Mouse (Mus musculus) midbrain, postnatal 0 days (tissue): ENCODE results near the gene Tmem217. TPM values are rescaled to one million over a fixed set of nuclear protein-coding genes. Genes with fewer than 3 reads are reported as not detected.
A peak's percentile ranks its signal among the peaks of the same experiment; 100 is the strongest.

Source experiments
- ATAC-seq: fragments of 200-750 bp; cut with Nextera tagmentation; 2 replicates; pipeline ENCODE4 v1.8.0; 2017; ENCODE audit warnings: moderate number of reproducible peaks, mild to moderate bottlenecking, moderate TSS enrichment, moderate library complexity; ENCODE audit not compliant: low FRiP score
- DNase-seq: peaks from one replicate; pipeline ENCODE4 v3.0.0-alpha.2; 2015; ENCODE audit warnings: low spot score
- H3K27ac ChIP-seq: fragments of 300-500 bp; sonication (generic); 2 replicates; pipeline ENCODE4 v1.5.1; 2014; ENCODE audit warnings: low read depth, mild to moderate bottlenecking, low read length, mixed read lengths
- H3K27me3 ChIP-seq: fragments of 300-500 bp; sonication (generic); 2 replicates; pipeline ENCODE4 v1.6.1; 2014; ENCODE audit warnings: low read length, control low read depth, mixed read lengths; ENCODE audit not compliant: insufficient read depth
- H3K36me3 ChIP-seq: fragments of 300-500 bp; sonication (generic); 2 replicates; pipeline ENCODE4 v1.6.1; 2014; ENCODE audit warnings: low read length, control low read depth, mixed read lengths; ENCODE audit not compliant: insufficient read depth
- H3K4me1 ChIP-seq: fragments of 300-500 bp; sonication (generic); 2 replicates; pipeline ENCODE4 v1.6.1; 2014; ENCODE audit warnings: mild to moderate bottlenecking, control low read depth, antibody characterized with exemption, low read length, mixed read lengths; ENCODE audit not compliant: insufficient read depth
- H3K4me2 ChIP-seq: fragments of 300-500 bp; sonication (generic); 2 replicates; pipeline ENCODE4 v1.6.1; 2014; ENCODE audit warnings: low read depth, mild to moderate bottlenecking, low read length, mixed read lengths; ENCODE audit not compliant: poor library complexity, severe bottlenecking
- H3K4me3 ChIP-seq: fragments of 300-500 bp; sonication (generic); 2 replicates; pipeline ENCODE4 v1.5.1; 2014; ENCODE audit warnings: low read depth, mild to moderate bottlenecking, low read length, moderate library complexity
- H3K9ac ChIP-seq: fragments of 300-500 bp; sonication (generic); replicated peaks from 2 replicates; pipeline ENCODE4 v1.6.1; 2014; ENCODE audit warnings: mild to moderate bottlenecking, low read length, moderate library complexity, mixed read lengths; ENCODE audit not compliant: poor library complexity, severe bottlenecking
- H3K9me3 ChIP-seq: fragments of 300-500 bp; sonication (generic); 2 replicates; pipeline ENCODE4 v1.6.1; 2016; ENCODE audit warnings: low read length, control low read depth
- CTCF ChIP-seq: IDR thresholded peaks from 2 replicates; pipeline ENCODE4 v1.5.1; 2016; ENCODE audit warnings: antibody characterized with exemption, mild to moderate bottlenecking
- WGBS: fragments of 180-500 bp; shearing (Covaris S2); extraction: QIAGEN DNeasy Blood & Tissue Kit; methylation state at CpG from one replicate; pipeline ENCODE4 v1.1.7; 2014; 5-methylcytosine and 5-hydroxymethylcytosine counted together
- polyA plus RNA-seq: library from polyadenylated mRNA; unstranded; fragments of >200 nt; fragmentation: Nextera tagmentation; extraction: Ambion mirVana; gene quantifications from 2 replicates; pipeline ENCODE4 v1.2.1, GENCODE M21; 2015
- total RNA-seq: library from RNA; depleted of rRNA; stranded (reverse); fragments of >200 nt; gene quantifications from 2 replicates; pipeline ENCODE4 v1.2.3, GENCODE M21; 2014

Tmem217 gene
- total and polyA plus RNA-seq, 2 experiments from 2014 or later = 0.84 TPM; not detected in 1

DNA sequence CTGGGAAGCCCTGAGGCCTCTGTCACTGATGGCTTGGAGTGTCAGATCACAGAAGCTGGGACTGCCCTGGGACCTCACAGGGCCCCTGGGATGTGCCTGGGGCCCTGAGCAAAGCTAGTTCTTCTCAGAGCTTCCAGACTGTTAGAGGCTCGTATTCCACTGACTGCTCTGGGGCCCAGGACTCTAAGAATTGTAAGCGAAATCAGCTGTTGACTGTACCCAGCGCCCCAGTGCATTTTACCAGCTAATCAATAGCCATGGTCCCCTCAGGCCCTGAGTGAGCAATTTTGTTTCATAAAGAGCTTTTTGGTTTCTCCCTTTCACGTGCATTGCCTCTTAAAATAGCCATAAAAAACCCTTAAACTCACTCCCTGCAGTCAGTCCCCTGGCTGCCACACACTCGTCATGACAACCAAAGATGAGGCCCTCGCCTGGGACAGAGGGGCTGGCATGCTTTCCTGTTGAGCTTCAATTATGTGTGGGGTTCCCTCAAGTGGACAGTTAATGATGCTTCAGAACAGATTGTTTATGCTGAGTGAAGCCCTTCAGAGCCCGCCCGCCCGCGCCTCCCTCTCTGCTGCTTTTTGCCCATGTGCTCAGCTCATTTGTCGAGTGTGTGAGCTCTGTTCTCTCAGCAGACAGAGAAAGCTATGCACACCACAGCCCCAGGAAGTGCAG, 37.2 kb upstream of the Tmem217 start:
- 0 out of 2 replicates have a peak, but pooled peaks cover 16% of the 10 kb centered on the region for H3K36me3 ChIP-seq
- WGBS = 37% methylated on average over 11 of the region's 11 CpGs
- H3K27ac ChIP-seq = peak overlapping the region; percentile 63; the same call in 1 of the 2 replicates
- H3K9me3 ChIP-seq = no peaks in the 10 kb centered on the region
- H3K4me1 ChIP-seq = 0 out of 2 replicates have a peak, but pooled peaks cover 2% of the 10 kb centered on the region
- H3K4me2 ChIP-seq = no peak overlapping the region
- DNase-seq (peak; percentile 81), ATAC-seq (peak; percentile 58; the same call in 1 of the 2 replicates)
- 0 out of 2 replicates have a peak, but pooled peaks have one; percentile 1 for TF ChIP-seq CTCF
- no peak overlapping the region for H3K4me3 ChIP-seq
- no peaks in the 10 kb centered on the region for H3K27me3 ChIP-seq
- H3K9ac ChIP-seq = no peak overlapping the region

DNA sequence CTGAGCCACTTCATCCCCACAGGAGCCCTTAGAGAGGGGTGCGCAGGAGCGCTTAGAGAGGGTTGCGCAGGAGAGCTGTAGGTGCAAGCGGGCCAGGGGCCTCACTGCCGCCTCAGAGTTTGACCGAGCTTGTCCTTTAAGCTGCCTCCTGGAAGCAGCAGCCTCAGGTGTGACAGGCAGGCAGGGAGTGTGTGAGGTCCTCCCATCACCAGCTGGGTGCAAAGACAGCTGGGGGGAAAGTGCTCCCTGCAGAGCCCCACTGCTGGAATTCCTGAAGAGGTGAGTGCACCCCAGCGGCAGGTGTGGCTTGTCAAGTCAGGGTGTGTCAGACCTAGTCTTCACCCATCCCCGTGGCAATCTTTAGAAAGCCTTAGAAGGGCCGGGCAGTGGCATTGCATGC, 34.7 kb upstream of the Tmem217 start:
- DNase-seq (no peak), ATAC-seq (no peak)
- TF ChIP-seq CTCF = no peak
- Histone ChIP-seq H3K27ac (no peak overlapping the region), H3K9ac (no peak overlapping the region), H3K4me1 (0 out of 2 replicates have a peak, but pooled peaks cover 2% of the 10 kb centered on the region), H3K27me3 (no peaks in the 10 kb centered on the region), H3K4me3 (no peak overlapping the region), H3K4me2 (no peak overlapping the region), H3K36me3 (peaks cover 29% of the 10 kb centered on the region), H3K9me3 (no peaks in the 10 kb centered on the region)
- 88% methylated on average over 9 of the region's 9 CpGs for WGBS

DNA sequence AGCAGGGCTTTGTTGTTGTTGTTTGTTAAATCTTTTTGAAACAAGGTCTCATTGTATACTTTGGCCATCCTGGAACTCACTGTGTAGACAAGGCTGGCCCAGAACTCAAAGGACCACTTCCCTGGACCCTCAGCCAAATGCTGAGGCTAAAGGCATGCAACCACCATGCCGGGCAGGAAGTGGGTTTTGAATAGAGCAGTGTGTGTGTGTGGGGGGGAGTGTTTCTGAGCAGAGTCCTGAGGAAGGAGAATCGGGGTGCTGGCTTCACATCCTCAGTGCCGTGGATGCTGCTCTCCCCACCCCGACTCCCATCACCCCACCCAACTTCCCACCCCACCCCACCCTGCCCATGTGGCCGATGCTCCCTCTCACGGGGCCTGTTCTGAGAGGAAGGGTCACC, 33.3 kb upstream of the Tmem217 start:
- TF ChIP-seq CTCF = no peak
- no peaks in the 10 kb centered on the region for H3K27me3 ChIP-seq
- H3K4me1 ChIP-seq = 0 out of 2 replicates have a peak, but pooled peaks cover 2% of the 10 kb centered on the region
- no peak overlapping the region for H3K27ac ChIP-seq
- whole genome bisulfite sequencing = 93% methylated on average over 6 of the region's 6 CpGs
- H3K9me3 ChIP-seq = no peaks in the 10 kb centered on the region
- H3K4me3 ChIP-seq = no peak overlapping the region
- no peak overlapping the region for H3K4me2 ChIP-seq
- H3K36me3 ChIP-seq = peaks cover 35% of the 10 kb centered on the region
- no peak for DNase-seq
- no peak for ATAC-seq
- H3K9ac ChIP-seq = no peak overlapping the region

DNA sequence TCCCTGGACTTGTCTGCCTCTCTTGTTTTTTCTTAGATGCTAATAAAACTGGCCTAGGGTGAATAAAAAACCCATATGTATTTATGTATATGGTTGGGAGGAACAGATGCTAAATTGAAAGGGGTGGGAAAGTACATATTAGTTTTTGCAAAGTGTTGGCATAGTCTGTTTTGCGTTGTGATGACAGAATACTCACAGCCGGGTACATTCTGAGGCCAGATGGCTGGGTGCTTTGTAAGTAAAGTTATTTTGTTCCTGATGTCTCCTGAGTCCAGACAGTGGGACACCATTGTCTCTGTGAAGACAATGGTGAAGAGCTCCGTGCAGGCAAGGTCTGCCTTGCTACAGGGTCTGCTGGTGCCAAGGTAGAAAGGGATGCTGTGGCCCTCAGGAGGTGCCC, 32.6 kb upstream of the Tmem217 start:
- no peak for ATAC-seq
- no peak overlapping the region for H3K9ac ChIP-seq
- H3K27me3 ChIP-seq = no peaks in the 10 kb centered on the region
- H3K27ac ChIP-seq = no peak overlapping the region
- WGBS = 64% methylated on average over 3 of the region's 3 CpGs
- no peak for DNase-seq
- no peaks in the 10 kb centered on the region for H3K9me3 ChIP-seq
- H3K4me1 ChIP-seq = 0 out of 2 replicates have a peak, but pooled peaks cover 2% of the 10 kb centered on the region
- H3K4me3 ChIP-seq = no peak overlapping the region
- peaks cover 37% of the 10 kb centered on the region for H3K36me3 ChIP-seq
- no peak for TF ChIP-seq CTCF
- no peak overlapping the region for H3K4me2 ChIP-seq

DNA sequence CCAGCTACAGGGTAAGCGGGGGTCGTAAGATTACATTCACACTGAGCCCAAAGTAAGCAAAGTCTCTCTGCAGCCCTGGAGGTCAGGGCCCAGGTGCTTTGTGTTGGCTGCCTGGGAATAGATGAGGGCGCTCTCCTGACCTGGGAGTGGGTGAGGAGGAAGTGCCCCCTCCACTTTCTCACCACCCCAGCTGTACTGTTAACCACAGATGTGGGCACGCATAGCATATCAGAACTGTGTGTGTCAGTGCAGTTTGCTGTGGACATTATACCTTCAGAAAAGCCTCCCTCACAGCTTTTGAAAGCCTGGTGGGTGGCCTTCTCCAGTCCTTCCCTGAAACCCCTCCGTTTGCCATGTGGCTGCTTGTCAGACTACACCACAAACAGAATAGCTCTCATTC, 32.1 kb upstream of the Tmem217 start:
- Histone ChIP-seq H3K4me2 (no peak overlapping the region), H3K27ac (no peak overlapping the region), H3K27me3 (no peaks in the 10 kb centered on the region), H3K4me3 (no peak overlapping the region), H3K9ac (no peak overlapping the region), H3K9me3 (no peaks in the 10 kb centered on the region), H3K4me1 (0 out of 2 replicates have a peak, but pooled peaks cover 2% of the 10 kb centered on the region), H3K36me3 (peaks cover 41% of the 10 kb centered on the region)
- WGBS = 81% methylated on average over 5 of the region's 5 CpGs
- no peak for TF ChIP-seq CTCF
- ATAC-seq = no peak
- DNase-seq = no peak

DNA sequence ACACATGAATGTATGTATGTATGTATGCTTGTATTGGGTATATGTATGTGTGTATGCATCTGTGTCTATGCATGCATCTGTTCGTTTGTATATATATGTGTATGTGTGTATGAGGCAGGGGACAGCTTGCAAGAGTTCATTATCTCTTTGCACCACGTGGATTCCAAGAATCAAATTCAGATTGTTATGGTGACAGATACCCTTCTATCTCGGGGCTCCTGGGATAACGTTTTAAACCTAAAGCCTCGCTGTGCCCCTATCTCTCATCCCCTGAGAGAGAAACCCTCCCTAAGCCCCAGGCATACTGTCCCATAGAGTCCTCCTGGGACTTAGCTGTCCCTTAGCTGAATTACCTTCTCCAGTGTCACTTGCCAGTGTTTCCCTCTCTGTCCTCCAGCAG, 31.4 kb upstream of the Tmem217 start:
- Histone ChIP-seq H3K36me3 (peaks cover 45% of the 10 kb centered on the region), H3K27ac (no peak overlapping the region), H3K4me1 (no peaks in the 10 kb centered on the region), H3K9me3 (no peaks in the 10 kb centered on the region), H3K4me3 (no peak overlapping the region), H3K4me2 (no peak overlapping the region), H3K9ac (no peak overlapping the region), H3K27me3 (no peaks in the 10 kb centered on the region)
- DNase-seq (no peak), ATAC-seq (no peak)
- TF ChIP-seq CTCF = no peak
- WGBS = 87% methylated on average over 5 of the region's 5 CpGs
